ENCODE assay signal across 8 mouse cellular contexts in genomic region chr6:91678506-91679094, GRCm38 (mm10). TPM values are rescaled to one million over a fixed set of nuclear protein-coding genes. Genes with fewer than 3 reads are reported as not detected.
DNase-seq lines count a peak whose midpoint lies in the region; ATAC-seq lines count a peak whose summit lies in the region.

No protein-coding gene starts in this region.

- H3K4me1 ChIP-seq in forebrain, embryonic 10.5 days: peaks cover 28% of the 10 kb centered on the region
- H3K4me1 ChIP-seq in forebrain, embryonic 11.5 days (replicated peaks; ENCODE audit: control insufficient read depth, insufficient read depth, low read length): peaks cover 2% of the 10 kb centered on the region; the same call in 1 of the 2 replicates
- peaks cover 25% of the 10 kb centered on the region for H3K4me1 ChIP-seq in heart, embryonic 16.5 days (ENCODE audit: control insufficient read depth, insufficient read depth, low read length)

- no peak overlapping the region for H3K4me3 ChIP-seq in forebrain, embryonic 10.5 days
- no peak overlapping the region for H3K4me3 ChIP-seq in forebrain, embryonic 11.5 days (ENCODE audit: low read depth, low read length)
- peak overlapping the region; percentile 22; the same call in 1 of the 2 replicates for H3K4me3 ChIP-seq in heart, embryonic 16.5 days (ENCODE audit: low read length)
- H3K4me3 ChIP-seq in macrophage (ENCODE audit: inconsistent target): peak overlapping the region; percentile 30

- 56% methylated on average over 12 of the region's 12 CpGs for WGBS in forebrain, embryonic 10.5 days
- 54% methylated on average over 12 of the region's 12 CpGs for WGBS in forebrain, embryonic 11.5 days
- WGBS in heart, embryonic 16.5 days: 22% methylated on average over 12 of the region's 12 CpGs
- 15% methylated on average over 12 of the region's 12 CpGs for WGBS in macrophage (ENCODE audit: missing documents)

- no peak for ATAC-seq in forebrain, embryonic 11.5 days (replicated peaks; ENCODE audit: low FRiP score)
- no peak for ATAC-seq in heart, embryonic 16.5 days (replicated peaks; ENCODE audit: extremely low read depth, insufficient read depth, low FRiP score)

- no peaks in the 10 kb centered on the region for H3K79me2 ChIP-seq in macrophage (ENCODE audit: inconsistent target)

- no peaks in the 10 kb centered on the region for H3K36me3 ChIP-seq in forebrain, embryonic 10.5 days (replicated peaks)
- no peaks in the 10 kb centered on the region for H3K36me3 ChIP-seq in forebrain, embryonic 11.5 days (ENCODE audit: control insufficient read depth, insufficient read depth, low read length)
- no peaks in the 10 kb centered on the region for H3K36me3 ChIP-seq in heart, embryonic 16.5 days (ENCODE audit: control insufficient read depth, insufficient read depth)
- no peaks in the 10 kb centered on the region for H3K36me3 ChIP-seq in macrophage (ENCODE audit: inconsistent target)

- peak overlapping the region; percentile 6; the same call in 1 of the 2 replicates for H3K27ac ChIP-seq in forebrain, embryonic 10.5 days
- no peak overlapping the region for H3K27ac ChIP-seq in forebrain, embryonic 11.5 days (ENCODE audit: low read depth, low read length)
- peak overlapping the region; percentile 48; the same call in 1 of the 2 replicates for H3K27ac ChIP-seq in heart, embryonic 16.5 days (ENCODE audit: low read length)
- H3K27ac ChIP-seq in macrophage: peak overlapping the region; percentile 93

- H3K9ac ChIP-seq in forebrain, embryonic 11.5 days (ENCODE audit: low read length): no peak overlapping the region
- H3K9ac ChIP-seq in heart, embryonic 16.5 days (ENCODE audit: low read length): peak overlapping the region; percentile 52

- H3K27me3 ChIP-seq in forebrain, embryonic 10.5 days (ENCODE audit: poor library complexity, severe bottlenecking): no peaks in the 10 kb centered on the region; the same call in 1 of the 2 replicates
- no peaks in the 10 kb centered on the region for H3K27me3 ChIP-seq in forebrain, embryonic 11.5 days (ENCODE audit: control insufficient read depth, insufficient read depth, low read length)
- H3K27me3 ChIP-seq in heart, embryonic 16.5 days (ENCODE audit: control insufficient read depth, insufficient read depth, low read length): no peaks in the 10 kb centered on the region

- no peak overlapping the region for H3K4me2 ChIP-seq in forebrain, embryonic 11.5 days (ENCODE audit: low read depth, low read length, severe bottlenecking)
- H3K4me2 ChIP-seq in heart, embryonic 16.5 days (ENCODE audit: low read depth, low read length): peak overlapping the region; percentile 46

- H3K9me3 ChIP-seq in forebrain, embryonic 10.5 days: no peaks in the 10 kb centered on the region
- H3K9me3 ChIP-seq in forebrain, embryonic 11.5 days (ENCODE audit: control insufficient read depth, low read length): no peaks in the 10 kb centered on the region
- no peaks in the 10 kb centered on the region for H3K9me3 ChIP-seq in heart, embryonic 16.5 days (replicated peaks; ENCODE audit: control insufficient read depth, low read length)

- DNase-seq in forebrain, embryonic 10.5 days (ENCODE audit: extremely low spot score, low spot score): no peak
- no peak for DNase-seq in forebrain, embryonic 11.5 days (ENCODE audit: low spot score)
- peak; percentile 21 for DNase-seq in lung, postnatal 36 days
- no peak for DNase-seq in lung, adult 18-20 months
- DNase-seq in urinary bladder, adult 2 months (ENCODE audit: low spot score): no peak
- DNase-seq in natural killer cell, adult 2 months (ENCODE audit: low spot score in 2 of 2): no peak

RNA-seq across cellular contexts. Expression of gene Slc6a6, which starts 5.3 kb away (rescaled TPM):
- 42.4 and 47.0 TPM in 2 replicates for polyA plus RNA-seq in forebrain, embryonic 10.5 days (2016; fragmentation: Nextera tagmentation; extraction: Ambion mirVana)
- 44.2 and 49.3 TPM in 2 replicates for polyA plus RNA-seq in forebrain, embryonic 11.5 days (2014; fragmentation: Nextera tagmentation; extraction: Ambion mirVana)
- polyA plus RNA-seq in heart, embryonic 16.5 days (2015; fragmentation: Nextera tagmentation; extraction: Ambion mirVana): 59.1 and 74.8 TPM in 2 replicates
- total RNA-seq in macrophage (2018; cell fraction: chromatin; rRNA removed): 1,000 to 10,000 TPM in 22 of 26 experiments, 100 to 1,000 TPM in 4; 867 to 1,969 (median 1,342) TPM
- total RNA-seq in macrophage (2018; cell fraction: cytosol; rRNA removed): 100 to 1,000 TPM; 407 to 728 (median 545) TPM
- 1,000 to 10,000 TPM in 22 of 26 experiments, 100 to 1,000 TPM in 4; 893 to 1,549 (median 1,266) TPM for total RNA-seq in macrophage (2018; cell fraction: nucleus; rRNA removed)
- polyA plus RNA-seq in macrophage (2018): 290 to 451 TPM (median 423 TPM) in 3 replicates
- polyA plus RNA-seq in urinary bladder, adult 2 months (2012; rRNA removed): 55.0 and 73.2 TPM in 2 replicates

Comparison
In these comparisons a context has a peak if more than half of its experiments do, and no peak if none do; other contexts are left out.
1. H3K4me3 ChIP-seq: peak in heart, embryonic 16.5 days (single experiment) and macrophage (single experiment); none in forebrain, embryonic 10.5 days (single experiment) and forebrain, embryonic 11.5 days (single experiment).